Mouse (Mus musculus) spleen, embryonic (tissue): Measurements from ENCODE around the gene Gm10057.
"Not testable (repeated sequence)": the region's sequence is repeated elsewhere in the genome, so short reads cannot be mapped to it uniquely, and the experiment has no call there.

Source experiments
- CTCF ChIA-PET: fragments of 350-600 bp; sonication (Branson Sonifier 250); formaldehyde crosslinking; loops from one replicate; lab custom pipeline; 2022; lab: Charles Lee

Gene Gm10057

GRCm38 (mm10) chrX:154054939-154055338, at the start of gene Gm10057:
Gm10057 (minus strand) TSS chrX:154055039.
- CTCF ChIA-PET: not testable (repeated sequence)

- CTCF ChIA-PET: not testable (repeated sequence)
Measured at GRCm38 (mm10) chrX:154033727-154034126, 21.1 kb downstream of the Gm10057 start, which contains the start of gene 4921511M17Rik. 4921511M17Rik (minus strand) TSS chrX:154033827.

- CTCF ChIA-PET: not testable (repeated sequence)
Measured at GRCm38 (mm10) chrX:154012540-154012939, 42.3 kb downstream of the Gm10057 start, which contains the start of gene Samt1. Samt1 (minus strand) TSS chrX:154012640.
